Mouse (Mus musculus): ENCODE measurements around the gene Osm.

DNA sequence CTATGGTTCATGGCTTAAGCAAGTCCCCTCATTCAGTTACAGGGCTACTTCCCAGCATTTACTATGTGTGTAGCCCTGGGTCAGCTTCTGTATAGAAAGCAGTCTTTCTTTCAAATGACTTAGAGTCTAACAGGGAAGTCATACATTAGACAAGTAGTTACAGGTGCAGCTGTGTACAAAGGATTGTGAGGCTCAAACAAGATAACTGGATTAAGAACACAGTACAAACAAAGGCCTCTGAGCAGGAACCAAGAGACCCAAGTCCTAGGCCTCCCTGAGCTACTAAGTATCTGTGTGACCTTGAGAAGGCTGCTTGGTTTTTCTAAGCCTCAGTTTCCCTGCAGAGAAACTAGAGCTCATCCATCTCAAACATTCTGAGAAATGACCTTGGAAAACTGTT, 42.8 kb upstream of the Osm start:
- TF ChIP-seq CTCF (IDR thresholded peaks at IDR 0.05; ENCODE audit: control insufficient read depth, insufficient read depth, low read length) (no peak), POLR2A (IDR thresholded peaks at IDR 0.05; ENCODE audit: borderline replicate concordance, control insufficient read depth, low read depth, low read length) (no peak)
